In genomic region chr5:12583293-12583834, GRCm38 (mm10) we compare ENCODE assay signal across 14 mouse cellular contexts.
A peak's percentile ranks its signal among the peaks of the same experiment; 100 is the strongest.
DNase-seq lines count a peak whose midpoint lies in the region; ATAC-seq and TF ChIP-seq lines count a peak whose summit lies in the region.
"Had no signal": no experiment of that assay in that cellular context is flagged by ENCODE, and none has a peak within 500 bp of the region (broad histone marks: within the 10 kb centered on the region; RNA-seq: fewer than 3 reads in every experiment).

No protein-coding gene starts in this region.

- no peaks in the 10 kb centered on the region for H3K36me3 ChIP-seq in intestine, embryonic 15.5 days
- H3K36me3 ChIP-seq in intestine, postnatal 0 days (ENCODE audit: control insufficient read depth, insufficient read depth), result no peaks in the 10 kb centered on the region
- no peaks in the 10 kb centered on the region; the same call in 1 of the 2 replicates for H3K36me3 ChIP-seq in embryonic facial prominence, embryonic 15.5 days
- H3K36me3 ChIP-seq: hindbrain, embryonic 13.5 days had no signal

- WGBS in intestine, embryonic 15.5 days, result 58% methylated on average over 3 of the region's 3 CpGs
- 79% methylated on average over 3 of the region's 3 CpGs for WGBS in intestine, postnatal 0 days
- 31% methylated on average over 3 of the region's 3 CpGs for WGBS in embryonic facial prominence, embryonic 15.5 days

- H3K4me1 ChIP-seq in intestine, embryonic 15.5 days (replicated peaks), result no peaks in the 10 kb centered on the region
- no peaks in the 10 kb centered on the region for H3K4me1 ChIP-seq in intestine, postnatal 0 days (replicated peaks; ENCODE audit: control insufficient read depth, insufficient read depth, low read length)
- H3K4me1 ChIP-seq in embryonic facial prominence, embryonic 15.5 days, result 0 out of 2 replicates have a peak, but pooled peaks cover 5% of the 10 kb centered on the region
- H3K4me1 ChIP-seq: hindbrain, embryonic 13.5 days had no signal

- no peak for TF ChIP-seq CTCF in intestine, postnatal 0 days (IDR thresholded peaks at IDR 0.05; ENCODE audit: low read depth)

- no peaks in the 10 kb centered on the region for H3K9me3 ChIP-seq in intestine, embryonic 15.5 days
- no peaks in the 10 kb centered on the region for H3K9me3 ChIP-seq in intestine, postnatal 0 days (ENCODE audit: control insufficient read depth)
- no peaks in the 10 kb centered on the region for H3K9me3 ChIP-seq in embryonic facial prominence, embryonic 15.5 days (replicated peaks)
- H3K9me3 ChIP-seq: heart, embryonic 12.5 days; hindbrain, embryonic 13.5 days; limb, embryonic 13.5 days had no signal

- ATAC-seq in intestine, embryonic 15.5 days, result 0 out of 2 replicates have a peak, but pooled peaks have one; percentile 58
- no peak for ATAC-seq in intestine, postnatal 0 days
- ATAC-seq in embryonic facial prominence, embryonic 15.5 days (ENCODE audit: insufficient number of reproducible peaks, low FRiP score, low TSS enrichment, low read depth), result peak; percentile 67

- H3K27ac ChIP-seq in intestine, embryonic 15.5 days, result no peak overlapping the region
- H3K27ac ChIP-seq in intestine, postnatal 0 days (ENCODE audit: low read depth, low read length), result no peak overlapping the region
- H3K27ac ChIP-seq in embryonic facial prominence, embryonic 15.5 days (replicated peaks), result peak overlapping the region; percentile 25; the same call in 1 of the 2 replicates
- H3K27ac ChIP-seq: gastrocnemius, adult 2 months; hindbrain, embryonic 13.5 days; limb, embryonic 13.5 days had no signal

- no peak overlapping the region for H3K4me3 ChIP-seq in intestine, embryonic 15.5 days (replicated peaks)
- H3K4me3 ChIP-seq in intestine, postnatal 0 days (ENCODE audit: low read depth, low read length), result no peak overlapping the region
- no peak overlapping the region for H3K4me3 ChIP-seq in embryonic facial prominence, embryonic 15.5 days (replicated peaks)
- H3K4me3 ChIP-seq: erythroblast, embryonic 14.5 days; gastrocnemius, adult 2 months; heart, embryonic 12.5 days; hindbrain, embryonic 13.5 days; limb, embryonic 13.5 days had no signal

- H3K9ac ChIP-seq in intestine, embryonic 15.5 days, result no peak overlapping the region
- H3K9ac ChIP-seq in intestine, postnatal 0 days (ENCODE audit: low read depth, low read length), result no peak overlapping the region
- H3K9ac ChIP-seq in embryonic facial prominence, embryonic 15.5 days, result no peak overlapping the region
- H3K9ac ChIP-seq: heart, embryonic 12.5 days; hindbrain, embryonic 13.5 days; limb, embryonic 13.5 days had no signal

- no peak overlapping the region for H3K4me2 ChIP-seq in intestine, embryonic 15.5 days (replicated peaks)
- H3K4me2 ChIP-seq in intestine, postnatal 0 days (replicated peaks; ENCODE audit: low read depth), result no peak overlapping the region
- no peak overlapping the region for H3K4me2 ChIP-seq in embryonic facial prominence, embryonic 15.5 days (replicated peaks)
- H3K4me2 ChIP-seq: heart, embryonic 12.5 days; hindbrain, embryonic 13.5 days; limb, embryonic 13.5 days had no signal

- H3K27me3 ChIP-seq in intestine, embryonic 15.5 days (replicated peaks), result no peaks in the 10 kb centered on the region
- H3K27me3 ChIP-seq in intestine, postnatal 0 days (replicated peaks; ENCODE audit: control insufficient read depth, insufficient read depth, low read length), result no peaks in the 10 kb centered on the region
- no peaks in the 10 kb centered on the region for H3K27me3 ChIP-seq in embryonic facial prominence, embryonic 15.5 days
- H3K27me3 ChIP-seq: heart, embryonic 12.5 days; limb, embryonic 13.5 days had no signal

- peak; percentile 4 for DNase-seq in right cerebral cortex, adult 18-20 months
- DNase-seq in right cerebral cortex, postnatal 4 days, result no peak
- peak; percentile 20 for DNase-seq in testis, postnatal 14 days (ENCODE audit: low spot score)
- DNase-seq in spleen, postnatal 36 days (ENCODE audit: low spot score in 2 of 2), result no peak
- DNase-seq in cerebellum, adult 8-10 months, result no peak
- DNase-seq: gastrocnemius, adult 2 months; thymus, postnatal 36 days had no signal

Comparison
In these comparisons a context has a peak if more than half of its experiments do, and no peak if none do; other contexts are left out.
1. DNase-seq: peak in right cerebral cortex, adult 18-20 months (single experiment) and testis, postnatal 14 days (single experiment); none in right cerebral cortex, postnatal 4 days (single experiment), spleen, postnatal 36 days (0 of 2) and cerebellum, adult 8-10 months (single experiment).